Mouse (Mus musculus) heart, adult 2 months (tissue): ENCODE data around the gene Serpini1. TPM values are rescaled to one million over a fixed set of nuclear protein-coding genes. Genes with fewer than 3 reads are reported as not detected.

Source experiments
- DNase-seq, 2 experiments: peaks; one replicate each; pipeline ENCODE4 v3.0.0; 2021
- H3K27ac ChIP-seq: fragments of 200-600 bp; 2 replicates; pipeline ENCODE4 v1.8.1; 2022
- H3K27me3 ChIP-seq: fragments of 200-500 bp; 2 replicates; pipeline ENCODE4 v1.6.1; 2012; ENCODE audit warnings: mild to moderate bottlenecking, low read length, inconsistent platforms, mixed read lengths; ENCODE audit not compliant: control insufficient read depth, insufficient read depth
- H3K36me3 ChIP-seq: fragments of 200-500 bp; 2 replicates; pipeline ENCODE4 v1.6.1; 2012; ENCODE audit warnings: low read length, inconsistent platforms; ENCODE audit not compliant: control insufficient read depth, insufficient read depth
- H3K4me1 ChIP-seq: fragments of 200-500 bp; 2 replicates; pipeline ENCODE4 v1.6.1; 2011; ENCODE audit warnings: low read length; ENCODE audit not compliant: control insufficient read depth, insufficient read depth
- H3K4me3 ChIP-seq: fragments of 200-600 bp; 2 replicates; pipeline ENCODE4 v1.8.1; 2022
- H3K79me2 ChIP-seq: fragments of 200-500 bp; replicated peaks from 2 replicates; pipeline ENCODE4 v1.6.1; 2012; ENCODE audit warnings: mild to moderate bottlenecking, inconsistent platforms, low read length, moderate library complexity, mixed read lengths; ENCODE audit not compliant: control insufficient read depth, insufficient read depth
- H3K9ac ChIP-seq: fragments of 200-500 bp; 2 replicates; pipeline ENCODE4 v1.6.1; 2012; ENCODE audit warnings: low read depth, mild to moderate bottlenecking, control low read depth, inconsistent platforms, low read length, mixed read lengths
- CTCF ChIP-seq: fragments of 200-600 bp; IDR thresholded peaks from 2 replicates; pipeline ENCODE4 v1.8.1; 2022; ENCODE audit warnings: antibody characterized with exemption, mild to moderate bottlenecking, moderate library complexity
- EP300 ChIP-seq: fragments of 200-500 bp; IDR thresholded peaks from 2 replicates; pipeline ENCODE4 v1.6.1; 2011; ENCODE audit warnings: low read depth, low read length, control low read depth; ENCODE audit not compliant: insufficient read depth
- POLR2A ChIP-seq: fragments of 200-500 bp; IDR thresholded peaks from 2 replicates; pipeline ENCODE4 v1.6.1; 2011; ENCODE audit warnings: mild to moderate bottlenecking, low read depth, low read length, control low read depth; ENCODE audit not compliant: insufficient read depth
- WGBS: fragments of 180-500 bp; shearing (Covaris S2); methylation state at CpG from one replicate; pipeline ENCODE4 v1.1.7; 2018; 5-methylcytosine and 5-hydroxymethylcytosine counted together
- intact Hi-C: fragments of 180-260 bp; cut with DNase I; formaldehyde crosslinking; loops from one replicate; pipeline ENCODE4 v1.15.1; 2025
- polyA plus RNA-seq: library from polyadenylated mRNA; depleted of rRNA; stranded (reverse); fragments of >200 nt; gene quantifications from 2 replicates; pipeline ENCODE4 v1.2.3, GENCODE M21; 2012; rRNA removed
- total RNA-seq, 2 experiments: library from RNA; stranded (reverse); gene quantifications; 2 replicates each; pipeline ENCODE4 v1.2.3; 2021

The Serpini1 gene
- total and polyA plus RNA-seq, 3 experiments: 1.4 to 4.6 (median 3.7) TPM

GRCm38 (mm10) chr3:75692088-75692487, 134.7 kb downstream of the Serpini1 start:
- WGBS: 13% methylated on average over 1 of the region's 1 CpGs
- no peaks in the 10 kb centered on the region for H3K79me2 ChIP-seq
- no peaks in the 10 kb centered on the region for H3K27me3 ChIP-seq
- no peak for TF ChIP-seq POLR2A
- no peak for TF ChIP-seq CTCF
- TF ChIP-seq EP300: no peak
- intact Hi-C loops: no loop called here
- H3K27ac ChIP-seq: no peak overlapping the region
- H3K4me1 ChIP-seq: peaks cover 7% of the 10 kb centered on the region
- no peak overlapping the region for H3K4me3 ChIP-seq
- H3K9ac ChIP-seq: no peak overlapping the region
- H3K36me3 ChIP-seq: peaks cover 2% of the 10 kb centered on the region; the same call in 1 of the 2 replicates
- no peak for DNase-seq

Other genes with a start within 250 kb of the Serpini1 start
- not detected for gene Wdr49, start 75.4 kb upstream of the Serpini1 start, total RNA-seq
- gene Wdr49, start 75.4 kb upstream of the Serpini1 start, polyA plus RNA-seq: not detected in 2 replicates
- gene Pdcd10, start 691 bp upstream of the Serpini1 start, total RNA-seq: 10 to 100 TPM; 25.7 to 26.1 TPM
- 4.0 and 9.8 TPM in 2 replicates for gene Pdcd10, start 691 bp upstream of the Serpini1 start, polyA plus RNA-seq
- gene Gm29133, start 190.7 kb downstream of the Serpini1 start, total RNA-seq: not detected
- gene Gm29133, start 190.7 kb downstream of the Serpini1 start, polyA plus RNA-seq: not detected in 2 replicates